ENCODE assay signal across 10 mouse cellular contexts in genomic region chr11:6628568-6628967, GRCm38 (mm10). TPM values are rescaled to one million over a fixed set of nuclear protein-coding genes. Genes with fewer than 3 reads are reported as not detected.
A peak's percentile ranks its signal among the peaks of the same experiment; 100 is the strongest.
DNase-seq lines count a peak whose midpoint lies in the region.
"Had no signal": no experiment of that assay in that cellular context is flagged by ENCODE, and none has a peak within 500 bp of the region (broad histone marks: within the 10 kb centered on the region; RNA-seq: fewer than 3 reads in every experiment).

No protein-coding gene starts in this region.

- DNase-seq in heart, adult 18-20 months, result peak; percentile 29 to 48
- no peak for DNase-seq in heart, embryonic 10.5 days (ENCODE audit: low spot score)
- DNase-seq in 3T3-L1 (ENCODE audit: low read depth, low spot score), result peak; percentile 81
- DNase-seq in NIH3T3 (ENCODE audit: low read depth), result peak; percentile 77
- peak; percentile 48 to 56 for DNase-seq in cerebellum, postnatal 36 days
- DNase-seq in limb, embryonic 10.5 days (ENCODE audit: low spot score), result peak; percentile 63
- peak; percentile 53 to 65 for DNase-seq in natural killer cell, adult 2 months (ENCODE audit: low spot score in 2 of 2)
- DNase-seq in thymus, postnatal 36 days, result peak; percentile 67

- H3K9me3 ChIP-seq in heart, embryonic 10.5 days, result no peaks in the 10 kb centered on the region
- H3K9me3 ChIP-seq in limb, embryonic 10.5 days (replicated peaks), result no peaks in the 10 kb centered on the region
- H3K9me3 ChIP-seq: embryonic facial prominence, embryonic 12.5 days; limb, embryonic 13.5 days had no signal

- no peak overlapping the region for H3K27ac ChIP-seq in heart, embryonic 10.5 days
- no peak overlapping the region for H3K27ac ChIP-seq in limb, embryonic 10.5 days
- H3K27ac ChIP-seq: embryonic facial prominence, embryonic 12.5 days; limb, embryonic 13.5 days had no signal

- WGBS in heart, embryonic 10.5 days, result 26% methylated on average over 4 of the region's 4 CpGs
- WGBS in limb, embryonic 10.5 days, result 21% methylated on average over 4 of the region's 4 CpGs

- H3K4me3 ChIP-seq in heart, embryonic 10.5 days, result no peak overlapping the region
- H3K4me3 ChIP-seq in limb, embryonic 10.5 days, result no peak overlapping the region
- H3K4me3 ChIP-seq: embryonic facial prominence, embryonic 12.5 days; limb, embryonic 13.5 days had no signal

- peaks cover 15% of the 10 kb centered on the region for H3K4me1 ChIP-seq in heart, embryonic 10.5 days
- H3K4me1 ChIP-seq in limb, embryonic 10.5 days, result peaks cover 24% of the 10 kb centered on the region

- H3K36me3 ChIP-seq in heart, embryonic 10.5 days, result peaks cover 11% of the 10 kb centered on the region
- peaks cover 12% of the 10 kb centered on the region for H3K36me3 ChIP-seq in limb, embryonic 10.5 days

- no peaks in the 10 kb centered on the region for H3K27me3 ChIP-seq in heart, embryonic 10.5 days (ENCODE audit: insufficient read depth, poor library complexity, severe bottlenecking)
- H3K27me3 ChIP-seq in limb, embryonic 10.5 days (ENCODE audit: low read depth, poor library complexity, severe bottlenecking), result no peaks in the 10 kb centered on the region
- H3K27me3 ChIP-seq: embryonic facial prominence, embryonic 12.5 days; limb, embryonic 13.5 days had no signal

RNA-seq across cellular contexts. Expression of gene Tbrg4, which starts 2.7 kb away (rescaled TPM):
- 100 to 1,000 TPM; 103 to 107 TPM for total RNA-seq in heart, adult 18-20 months (2021)
- polyA plus RNA-seq in heart, embryonic 10.5 days (2016; fragmentation: Nextera tagmentation; extraction: Ambion mirVana), result 72.1 and 73.8 TPM in 2 replicates
- polyA plus RNA-seq in limb, embryonic 10.5 days (2016; fragmentation: Nextera tagmentation; extraction: Ambion mirVana), result 70.3 and 85.2 TPM in 2 replicates

RNA-seq across cellular contexts. Expression of gene Wap, which starts 9.9 kb away (rescaled TPM):
- total RNA-seq in heart, adult 18-20 months (2021), result not detected
- polyA plus RNA-seq in heart, embryonic 10.5 days (2016; fragmentation: Nextera tagmentation; extraction: Ambion mirVana), result not detected in 2 replicates
- not detected in 2 replicates for polyA plus RNA-seq in limb, embryonic 10.5 days (2016; fragmentation: Nextera tagmentation; extraction: Ambion mirVana)
- polyA plus RNA-seq: embryonic facial prominence, embryonic 12.5 days; limb, embryonic 13.5 days had no signal

RNA-seq across cellular contexts. Expression of gene Nacad, which starts 22.7 kb away (rescaled TPM):
- 1 to 10 TPM in 1 of 2 experiments, under 1 TPM in 1; 0.62 to 1.2 TPM for total RNA-seq in heart, adult 18-20 months (2021)
- 2.4 and 2.9 TPM in 2 replicates for polyA plus RNA-seq in heart, embryonic 10.5 days (2016; fragmentation: Nextera tagmentation; extraction: Ambion mirVana)
- 0.35 and 0.59 TPM in 2 replicates for polyA plus RNA-seq in limb, embryonic 10.5 days (2016; fragmentation: Nextera tagmentation; extraction: Ambion mirVana)

RNA-seq across cellular contexts. Expression of gene Ramp3, which starts 29.8 kb away (rescaled TPM):
- 1 to 10 TPM; 7.6 to 7.9 TPM for total RNA-seq in heart, adult 18-20 months (2021)
- polyA plus RNA-seq in heart, embryonic 10.5 days (2016; fragmentation: Nextera tagmentation; extraction: Ambion mirVana), result 1.3 and 2.5 TPM in 2 replicates
- 2.6 and 3.3 TPM in 2 replicates for polyA plus RNA-seq in limb, embryonic 10.5 days (2016; fragmentation: Nextera tagmentation; extraction: Ambion mirVana)
